Mouse (Mus musculus): ENCODE results near the gene Nek6. TPM values are rescaled to one million over a fixed set of nuclear protein-coding genes. Genes with fewer than 3 reads are reported as not detected.
A peak's percentile ranks its signal among the peaks of the same experiment; 100 is the strongest.

The Nek6 gene
- polyA plus RNA-seq, 1 experiment from 2014 or later, result 85.7 TPM

GRCm38 (mm10) chr2:38591751-38592459 is 80.5 kb downstream of the Nek6 start:
- Histone ChIP-seq H3K4me3 (no peak overlapping the region), H3K4me1 (peaks cover 20% of the 10 kb centered on the region), H3K27me3 (no peaks in the 10 kb centered on the region), H3K4me2 (replicated peaks) (no peak overlapping the region), H3K27ac (0 out of 2 replicates have a peak overlapping the region, but pooled peaks have one; percentile 48), H3K9ac (no peak overlapping the region), H3K9me3 (replicated peaks) (no peaks in the 10 kb centered on the region), H3K36me3 (peaks cover 30% of the 10 kb centered on the region)
- no peak for ATAC-seq (ENCODE audit: low FRiP score)
- WGBS, result 72% methylated on average over 6 of the region's 6 CpGs

- Histone ChIP-seq H3K4me3 (no peak overlapping the region), H3K4me1 (peaks cover 20% of the 10 kb centered on the region), H3K27me3 (no peaks in the 10 kb centered on the region), H3K36me3 (peaks cover 11% of the 10 kb centered on the region), H3K4me2 (replicated peaks) (no peak overlapping the region), H3K27ac (peak overlapping the region; percentile 14; the same call in 1 of the 2 replicates), H3K9me3 (replicated peaks) (no peaks in the 10 kb centered on the region), H3K9ac (no peak overlapping the region)
- ATAC-seq (ENCODE audit: low FRiP score), result peak; percentile 61
- 63% methylated on average over 7 of the region's 7 CpGs for WGBS
Observed at GRCm38 (mm10) chr2:38594874-38595273, 83.4 kb downstream of the Nek6 start.

- Histone ChIP-seq H3K27me3 (no peaks in the 10 kb centered on the region), H3K4me3 (no peak overlapping the region), H3K27ac (no peak overlapping the region), H3K36me3 (no peaks in the 10 kb centered on the region), H3K9me3 (replicated peaks) (no peaks in the 10 kb centered on the region), H3K9ac (no peak overlapping the region), H3K4me2 (replicated peaks) (no peak overlapping the region), H3K4me1 (peaks cover 9% of the 10 kb centered on the region)
- ATAC-seq (ENCODE audit: low FRiP score), result no peak
- 97% methylated on average over 1 of the region's 1 CpGs for WGBS
Observed at GRCm38 (mm10) chr2:38597896-38598295, 86.5 kb downstream of the Nek6 start.

GRCm38 (mm10) chr2:38598395-38598794 is 87.0 kb downstream of the Nek6 start:
- 93% methylated on average over 2 of the region's 2 CpGs for WGBS
- H3K4me1 ChIP-seq, result peaks cover 9% of the 10 kb centered on the region
- no peak overlapping the region for H3K4me3 ChIP-seq
- ATAC-seq (ENCODE audit: low FRiP score), result no peak
- H3K27ac ChIP-seq, result no peak overlapping the region
- H3K4me2 ChIP-seq (replicated peaks), result no peak overlapping the region
- no peaks in the 10 kb centered on the region for H3K27me3 ChIP-seq
- H3K9ac ChIP-seq, result no peak overlapping the region
- no peaks in the 10 kb centered on the region for H3K9me3 ChIP-seq (replicated peaks)
- H3K36me3 ChIP-seq, result no peaks in the 10 kb centered on the region

- no peak overlapping the region for H3K4me2 ChIP-seq (replicated peaks)
- H3K27me3 ChIP-seq, result no peaks in the 10 kb centered on the region
- H3K36me3 ChIP-seq, result no peaks in the 10 kb centered on the region
- no peak overlapping the region for H3K4me3 ChIP-seq
- no peak for ATAC-seq (ENCODE audit: low FRiP score)
- no peaks in the 10 kb centered on the region for H3K4me1 ChIP-seq
- no peak overlapping the region for H3K9ac ChIP-seq
- no peaks in the 10 kb centered on the region for H3K9me3 ChIP-seq (replicated peaks)
- H3K27ac ChIP-seq, result no peak overlapping the region
Observed at GRCm38 (mm10) chr2:38600842-38601241, 89.4 kb downstream of the Nek6 start.

GRCm38 (mm10) chr2:38607716-38608115 is 96.3 kb downstream of the Nek6 start:
- no peaks in the 10 kb centered on the region for H3K9me3 ChIP-seq (replicated peaks)
- no peaks in the 10 kb centered on the region for H3K27me3 ChIP-seq
- no peak overlapping the region for H3K4me3 ChIP-seq
- WGBS, result 80% methylated on average over 1 of the region's 1 CpGs
- H3K4me1 ChIP-seq, result peaks cover 23% of the 10 kb centered on the region
- no peak for ATAC-seq (ENCODE audit: low FRiP score)
- no peak overlapping the region for H3K9ac ChIP-seq
- H3K27ac ChIP-seq, result no peak overlapping the region
- H3K36me3 ChIP-seq, result no peaks in the 10 kb centered on the region
- H3K4me2 ChIP-seq (replicated peaks), result no peak overlapping the region

- H3K27ac ChIP-seq, result peak overlapping the region; percentile 56
- WGBS, result 62% methylated on average over 5 of the region's 5 CpGs
Observed at GRCm38 (mm10) chr2:38608831-38609309, 97.4 kb downstream of the Nek6 start.

GRCm38 (mm10) chr2:38609310-38609709 is 97.9 kb downstream of the Nek6 start:
- WGBS, result 51% methylated on average over 11 of the region's 11 CpGs
- Histone ChIP-seq H3K4me3 (no peak overlapping the region), H3K9ac (no peak overlapping the region), H3K4me2 (replicated peaks) (no peak overlapping the region), H3K4me1 (peaks cover 23% of the 10 kb centered on the region), H3K27me3 (no peaks in the 10 kb centered on the region), H3K36me3 (peaks cover 4% of the 10 kb centered on the region; the same call in 1 of the 2 replicates), H3K9me3 (replicated peaks) (no peaks in the 10 kb centered on the region), H3K27ac (peak overlapping the region; percentile 56; the same call in 1 of the 2 replicates)
- ATAC-seq (ENCODE audit: low FRiP score), result peak; percentile 76

More at GRCm38 (mm10) chr2:38608831-38609309, 97.4 kb downstream of the Nek6 start:
- Histone ChIP-seq H3K4me2 (replicated peaks) (no peak overlapping the region), H3K4me1 (peaks cover 23% of the 10 kb centered on the region), H3K36me3 (peaks cover 4% of the 10 kb centered on the region; the same call in 1 of the 2 replicates), H3K9ac (no peak overlapping the region), H3K27me3 (no peaks in the 10 kb centered on the region), H3K9me3 (replicated peaks) (no peaks in the 10 kb centered on the region), H3K4me3 (no peak overlapping the region)
- ATAC-seq (ENCODE audit: low FRiP score), result peak; percentile 66

- Histone ChIP-seq H3K9me3 (replicated peaks) (no peaks in the 10 kb centered on the region), H3K4me2 (replicated peaks) (no peak overlapping the region), H3K27me3 (no peaks in the 10 kb centered on the region), H3K4me3 (no peak overlapping the region), H3K36me3 (peaks cover 4% of the 10 kb centered on the region; the same call in 1 of the 2 replicates), H3K9ac (no peak overlapping the region), H3K27ac (0 out of 2 replicates have a peak overlapping the region, but pooled peaks have one; percentile 4), H3K4me1 (peaks cover 31% of the 10 kb centered on the region)
- no peak for ATAC-seq (ENCODE audit: low FRiP score)
- WGBS, result 88% methylated on average over 2 of the region's 2 CpGs
Observed at GRCm38 (mm10) chr2:38610161-38610560, 98.7 kb downstream of the Nek6 start.

GRCm38 (mm10) chr2:38612596-38612995 is 101.2 kb downstream of the Nek6 start:
- ATAC-seq (ENCODE audit: low FRiP score), result no peak
- peaks cover 4% of the 10 kb centered on the region; the same call in 1 of the 2 replicates for H3K36me3 ChIP-seq
- peaks cover 47% of the 10 kb centered on the region for H3K4me1 ChIP-seq
- H3K27ac ChIP-seq, result no peak overlapping the region
- H3K4me3 ChIP-seq, result no peak overlapping the region
- WGBS, result 90% methylated on average over 6 of the region's 6 CpGs
- no peak overlapping the region for H3K9ac ChIP-seq
- no peaks in the 10 kb centered on the region for H3K9me3 ChIP-seq (replicated peaks)
- no peaks in the 10 kb centered on the region for H3K27me3 ChIP-seq
- no peak overlapping the region for H3K4me2 ChIP-seq (replicated peaks)

GRCm38 (mm10) chr2:38613576-38613975 is 102.1 kb downstream of the Nek6 start:
- Histone ChIP-seq H3K9me3 (replicated peaks) (no peaks in the 10 kb centered on the region), H3K27me3 (no peaks in the 10 kb centered on the region), H3K4me1 (peaks cover 44% of the 10 kb centered on the region), H3K4me3 (no peak overlapping the region), H3K36me3 (peaks cover 8% of the 10 kb centered on the region), H3K27ac (no peak overlapping the region), H3K9ac (no peak overlapping the region), H3K4me2 (replicated peaks) (no peak overlapping the region)
- no peak for ATAC-seq (ENCODE audit: low FRiP score)
- 90% methylated on average over 3 of the region's 3 CpGs for WGBS

- ATAC-seq (ENCODE audit: low FRiP score), result 0 out of 2 replicates have a peak, but pooled peaks have one; percentile 33
- Histone ChIP-seq H3K9ac (no peak overlapping the region), H3K4me2 (replicated peaks) (no peak overlapping the region), H3K27me3 (no peaks in the 10 kb centered on the region), H3K27ac (peak overlapping the region; percentile 73), H3K36me3 (peaks cover 8% of the 10 kb centered on the region), H3K4me1 (peaks cover 35% of the 10 kb centered on the region), H3K9me3 (replicated peaks) (no peaks in the 10 kb centered on the region), H3K4me3 (no peak overlapping the region)
- WGBS, result 72% methylated on average over 6 of the region's 6 CpGs
Observed at GRCm38 (mm10) chr2:38614437-38614836, 103.0 kb downstream of the Nek6 start.

GRCm38 (mm10) chr2:38616072-38616471 is 104.6 kb downstream of the Nek6 start:
- H3K4me1 ChIP-seq, result peaks cover 31% of the 10 kb centered on the region
- peak overlapping the region; percentile 73 for H3K27ac ChIP-seq
- 46% methylated on average over 4 of the region's 4 CpGs for WGBS

More at GRCm38 (mm10) chr2:38616072-38616471, 104.6 kb downstream of the Nek6 start:
- Histone ChIP-seq H3K4me2 (replicated peaks) (no peak overlapping the region), H3K9ac (no peak overlapping the region), H3K36me3 (peaks cover 8% of the 10 kb centered on the region), H3K9me3 (replicated peaks) (no peaks in the 10 kb centered on the region), H3K27me3 (no peaks in the 10 kb centered on the region), H3K4me3 (no peak overlapping the region)
- ATAC-seq (ENCODE audit: low FRiP score), result no peak

Measured in hindbrain, embryonic 12.5 days (tissue).